Mouse (Mus musculus) activated CD4-positive, CD25-positive, alpha-beta regulatory T cell, adult 9 weeks (primary cell): Measurements from ENCODE around the gene Gm2696. TPM values are rescaled to one million over a fixed set of nuclear protein-coding genes. Genes with fewer than 3 reads are reported as not detected.

Experiments
- polyA plus RNA-seq: library from polyadenylated mRNA; unstranded; fragments of 100-300 nt; shearing (Covaris generic); gene quantifications from one replicate; pipeline ENCODE4 v1.2.1, GENCODE M21; 2017

Gm2696 gene
- polyA plus RNA-seq: not detected

GRCm38 (mm10) chr10:77814382-77814781 lies at the start of gene Gm2696:
Gm2696 (plus strand) TSS chr10:77814682.

GRCm38 (mm10) chr10:77771225-77771624 lies 43.3 kb upstream of the Gm2696 start, which contains the start of gene Gm3238:
Gm3238 (minus strand) TSS chr10:77771325.

DNA sequence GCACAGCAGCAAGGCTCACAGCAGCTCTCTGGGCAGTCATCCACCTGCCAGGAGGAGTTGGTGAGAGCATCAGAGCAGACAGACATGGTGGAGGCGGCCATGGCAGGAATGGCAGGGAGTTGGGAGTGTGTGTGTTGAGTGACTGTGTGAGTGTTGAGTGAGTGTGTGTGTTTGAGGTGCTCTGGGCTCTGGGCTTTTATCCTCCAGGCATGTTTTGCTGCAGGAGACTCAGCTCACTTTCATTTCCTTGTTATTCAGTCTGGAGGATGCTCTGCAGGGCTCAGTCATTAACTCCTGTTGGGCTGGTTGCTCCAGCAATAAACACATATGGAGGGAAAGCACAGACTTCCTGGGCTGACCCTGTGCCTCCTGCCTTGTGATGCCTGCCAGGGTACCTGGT lies 37.6 kb upstream of the Gm2696 start, which contains the start of gene Gm7138:
Gene Gm7138 (minus strand): TSS at position 101 of the 400 bp plus-strand sequence.

GRCm38 (mm10) chr10:77782442-77782841 lies 32.0 kb upstream of the Gm2696 start, which contains the start of gene Gm3250:
Gm3250 (minus strand) TSS chr10:77782542.

DNA sequence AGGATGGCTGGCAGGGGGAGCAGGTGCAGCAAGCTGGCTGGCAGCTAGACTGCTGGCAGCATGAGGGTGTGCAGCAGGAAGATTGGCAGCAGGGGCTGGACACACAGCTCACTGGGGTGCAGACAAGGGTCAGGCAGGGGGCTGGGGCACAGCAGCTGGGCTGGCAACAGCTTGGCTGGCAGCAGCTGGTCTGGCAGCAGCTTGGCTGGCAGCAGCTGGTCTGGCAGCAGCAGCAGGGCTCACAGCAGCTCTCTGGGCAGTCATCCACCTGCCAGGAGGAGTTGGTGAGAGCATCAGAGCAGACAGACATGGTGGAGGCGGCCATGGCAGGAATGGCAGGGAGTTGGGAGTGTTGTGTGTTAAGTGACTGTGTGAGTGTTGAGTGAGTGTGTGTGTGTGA lies 26.6 kb upstream of the Gm2696 start, which contains the start of gene Gm7137:
Gene Gm7137 (minus strand): TSS at position 325 of the 400 bp plus-strand sequence.

GRCm38 (mm10) chr10:77794976-77795375 lies 19.5 kb upstream of the Gm2696 start, which contains the start of gene Gm9639:
Gm9639 (minus strand) TSS chr10:77795076.

GRCm38 (mm10) chr10:77798921-77799508 lies 15.5 kb upstream of the Gm2696 start, which contains the start of gene Gm19668:
Gm19668 (minus strand) TSS chr10:77799133.

GRCm38 (mm10) chr10:77811743-77812142 lies 2.7 kb upstream of the Gm2696 start, which contains the start of gene Gm9507:
Gm9507 (minus strand) TSS chr10:77811843.

DNA sequence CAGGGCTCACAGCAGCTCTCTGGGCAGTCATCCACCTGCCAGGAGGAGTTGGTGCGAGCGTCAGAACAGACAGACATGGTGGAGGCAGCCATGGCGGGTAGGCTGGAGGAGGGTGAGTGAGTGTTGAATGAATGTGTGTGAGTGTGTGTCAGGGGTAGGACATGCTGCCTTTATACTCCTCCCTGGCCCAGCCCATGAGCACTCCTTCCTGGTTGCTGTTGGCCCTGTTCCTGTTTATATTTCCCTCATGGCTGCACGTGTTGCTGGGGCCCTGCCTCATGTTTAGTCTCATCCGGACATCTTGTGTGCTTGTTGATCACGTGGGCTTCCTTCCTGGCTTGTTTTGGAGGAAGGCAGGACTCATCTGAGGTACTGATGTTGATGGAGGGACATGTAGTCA lies 12.5 kb downstream of the Gm2696 start, which contains the start of gene Krtap10-4:
Gene Krtap10-4 (minus strand): TSS at position 145 of the 400 bp plus-strand sequence.

GRCm38 (mm10) chr10:77835647-77836046 lies 21.2 kb downstream of the Gm2696 start, which contains the start of gene Krtap10-10:
Krtap10-10 (plus strand) TSS chr10:77835947.

DNA sequence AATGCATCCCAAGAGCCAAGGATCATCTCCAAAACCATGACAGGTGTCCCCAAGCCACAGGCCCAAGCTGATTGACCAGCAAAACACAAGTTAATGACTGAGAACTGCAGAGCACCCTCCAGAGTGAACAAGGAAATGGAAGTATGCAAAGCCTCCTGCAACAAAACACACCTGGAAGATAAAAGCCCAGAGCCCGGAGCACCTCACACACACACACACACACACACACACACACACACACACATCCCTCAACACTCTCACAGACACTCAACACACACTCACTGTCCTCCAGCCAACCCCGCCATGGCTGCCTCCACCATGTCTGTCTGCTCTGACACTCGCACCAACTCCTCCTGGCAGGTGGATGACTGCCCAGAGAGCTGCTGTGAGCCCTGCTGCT lies 32.0 kb downstream of the Gm2696 start, which contains the start of gene Gm36176:
Gene Gm36176 (plus strand): TSS at position 301 of the 400 bp plus-strand sequence.

DNA sequence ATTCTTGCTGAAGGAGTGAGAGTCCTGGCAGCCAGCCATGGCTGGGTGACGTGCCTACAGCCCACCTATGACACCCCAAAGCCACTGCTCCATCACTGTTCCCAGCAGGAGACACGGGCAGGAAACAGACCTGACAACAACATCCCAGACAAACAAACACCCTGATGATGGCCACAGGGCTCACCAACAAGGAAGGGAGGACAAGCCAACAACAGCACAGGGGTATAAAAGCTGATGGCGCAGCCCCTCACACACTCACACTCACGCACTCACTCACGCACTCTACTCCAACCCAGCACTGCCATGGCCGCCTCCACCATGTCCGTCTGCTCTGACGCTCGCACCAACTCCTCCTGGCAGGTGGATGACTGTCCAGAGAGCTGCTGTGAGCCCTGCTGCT lies 38.1 kb downstream of the Gm2696 start, which contains the start of gene Gm10318:
Gene Gm10318 (plus strand): TSS at position 301 of the 400 bp plus-strand sequence.

GRCm38 (mm10) chr10:77861675-77862074 lies 47.2 kb downstream of the Gm2696 start, which contains the start of gene Gm3285:
Gm3285 (plus strand) TSS chr10:77861975.

Other genes starting within 250 kb of the Gm2696 start
- gene Pttg1ip, start 233.0 kb upstream of the Gm2696 start, polyA plus RNA-seq: 108 TPM
- gene Sumo3, start 208.6 kb upstream of the Gm2696 start, polyA plus RNA-seq: 116 TPM
- not detected for gene Gm49325, start 208.5 kb upstream of the Gm2696 start, polyA plus RNA-seq
- 58.6 TPM for gene Ube2g2, start 192.4 kb upstream of the Gm2696 start, polyA plus RNA-seq
- 0.59 TPM for gene Tspear, start 128.1 kb upstream of the Gm2696 start, polyA plus RNA-seq
- not detected for gene Gm19402, start 123.9 kb upstream of the Gm2696 start, polyA plus RNA-seq
- not detected for gene Gm9508, start 117.4 kb upstream of the Gm2696 start, polyA plus RNA-seq
- gene Gm10272, start 108.1 kb upstream of the Gm2696 start, polyA plus RNA-seq: not detected
- not detected for gene Gm10024, start 103.2 kb upstream of the Gm2696 start, polyA plus RNA-seq
- not detected for gene Gm10142, start 98.9 kb upstream of the Gm2696 start, polyA plus RNA-seq
- gene Krtap12-1, start 94.1 kb upstream of the Gm2696 start, polyA plus RNA-seq: not detected
- gene Gm10100, start 88.2 kb upstream of the Gm2696 start, polyA plus RNA-seq: not detected
- gene Gm18596, start 72.0 kb upstream of the Gm2696 start, polyA plus RNA-seq: not detected
- gene Gm9736, start 63.3 kb upstream of the Gm2696 start, polyA plus RNA-seq: not detected
- not detected for gene Gm3233, start 55.0 kb upstream of the Gm2696 start, polyA plus RNA-seq
- gene Gm3238, start 43.4 kb upstream of the Gm2696 start, polyA plus RNA-seq: not detected
- not detected for gene Gm7138, start 37.7 kb upstream of the Gm2696 start, polyA plus RNA-seq
- gene Gm3250, start 32.1 kb upstream of the Gm2696 start, polyA plus RNA-seq: not detected
- not detected for gene Gm7137, start 26.5 kb upstream of the Gm2696 start, polyA plus RNA-seq
- gene Gm9639, start 19.6 kb upstream of the Gm2696 start, polyA plus RNA-seq: not detected
- gene Gm19668, start 15.5 kb upstream of the Gm2696 start, polyA plus RNA-seq: not detected
- gene Gm9507, start 2.8 kb upstream of the Gm2696 start, polyA plus RNA-seq: not detected
- not detected for gene Krtap10-4, start 12.4 kb downstream of the Gm2696 start, polyA plus RNA-seq
- gene Krtap10-10, start 21.3 kb downstream of the Gm2696 start, polyA plus RNA-seq: not detected
- gene Gm36176, start 32.1 kb downstream of the Gm2696 start, polyA plus RNA-seq: not detected
- gene Gm10318, start 38.2 kb downstream of the Gm2696 start, polyA plus RNA-seq: not detected
- not detected for gene Gm3285, start 47.3 kb downstream of the Gm2696 start, polyA plus RNA-seq
- gene Lrrc3, start 87.9 kb downstream of the Gm2696 start, polyA plus RNA-seq: not detected
- 1.3 TPM for gene Trpm2, start 155.9 kb downstream of the Gm2696 start, polyA plus RNA-seq
- gene 1810043G02Rik, start 163.8 kb downstream of the Gm2696 start, polyA plus RNA-seq: 10.6 TPM
- 94.5 TPM for gene Pfkl, start 195.4 kb downstream of the Gm2696 start, polyA plus RNA-seq
- not detected for gene Dnmt3l, start 227.3 kb downstream of the Gm2696 start, polyA plus RNA-seq
- gene Aire, start 228.9 kb downstream of the Gm2696 start, polyA plus RNA-seq: 0.49 TPM